Mouse (Mus musculus) midbrain, embryonic 13.5 days (tissue): ENCODE measurements around the gene Gm17387. TPM values are rescaled to one million over a fixed set of nuclear protein-coding genes. Genes with fewer than 3 reads are reported as not detected.
"Not testable (repeated sequence)": the region's sequence is repeated elsewhere in the genome, so short reads cannot be mapped to it uniquely, and the experiment has no call there.

ENCODE experiments used
- ATAC-seq: fragments of 200-750 bp; cut with Nextera tagmentation; 2 replicates; pipeline ENCODE4 v1.8.0; 2017; ENCODE audit warnings: mild to moderate bottlenecking, moderate TSS enrichment, moderate library complexity
- H3K27ac ChIP-seq: fragments of 300-500 bp; sonication (generic); 2 replicates; pipeline ENCODE4 v1.5.1; 2015; ENCODE audit warnings: inconsistent platforms, mild to moderate bottlenecking, moderate library complexity
- H3K27me3 ChIP-seq: fragments of 300-500 bp; sonication (generic); 2 replicates; pipeline ENCODE4 v1.6.1; 2015; ENCODE audit warnings: mild to moderate bottlenecking, inconsistent platforms
- H3K36me3 ChIP-seq: fragments of 300-500 bp; sonication (generic); 2 replicates; pipeline ENCODE4 v1.6.1; 2015; ENCODE audit warnings: mild to moderate bottlenecking, inconsistent platforms
- H3K4me1 ChIP-seq: fragments of 300-500 bp; sonication (generic); replicated peaks from 2 replicates; pipeline ENCODE4 v1.6.1; 2015; ENCODE audit warnings: inconsistent platforms
- H3K4me2 ChIP-seq: fragments of 300-500 bp; sonication (generic); replicated peaks from 2 replicates; pipeline ENCODE4 v1.6.1; 2015; ENCODE audit warnings: moderate library complexity, mild to moderate bottlenecking, inconsistent platforms
- H3K4me3 ChIP-seq: fragments of 300-500 bp; sonication (generic); replicated peaks from 2 replicates; pipeline ENCODE4 v1.5.1; 2015; ENCODE audit warnings: mild to moderate bottlenecking, inconsistent platforms
- H3K9ac ChIP-seq: fragments of 300-500 bp; sonication (generic); replicated peaks from 2 replicates; pipeline ENCODE4 v1.6.1; 2015; ENCODE audit warnings: mild to moderate bottlenecking, inconsistent platforms
- H3K9me3 ChIP-seq: fragments of 300-500 bp; sonication (generic); 2 replicates; pipeline ENCODE4 v1.6.1; 2016; ENCODE audit warnings: mild to moderate bottlenecking, inconsistent platforms
- WGBS: fragments of 180-500 bp; shearing (Covaris S2); methylation state at CpG from one replicate; pipeline ENCODE4 v1.1.7; 2015; 5-methylcytosine and 5-hydroxymethylcytosine counted together
- polyA plus RNA-seq: library from polyadenylated mRNA; unstranded; fragments of >200 nt; fragmentation: Nextera tagmentation; extraction: Ambion mirVana; gene quantifications from 2 replicates; pipeline ENCODE4 v1.2.1, GENCODE M21; 2015

Gene Gm17387
- polyA plus RNA-seq, 1 experiment from 2014 or later: not detected

DNA sequence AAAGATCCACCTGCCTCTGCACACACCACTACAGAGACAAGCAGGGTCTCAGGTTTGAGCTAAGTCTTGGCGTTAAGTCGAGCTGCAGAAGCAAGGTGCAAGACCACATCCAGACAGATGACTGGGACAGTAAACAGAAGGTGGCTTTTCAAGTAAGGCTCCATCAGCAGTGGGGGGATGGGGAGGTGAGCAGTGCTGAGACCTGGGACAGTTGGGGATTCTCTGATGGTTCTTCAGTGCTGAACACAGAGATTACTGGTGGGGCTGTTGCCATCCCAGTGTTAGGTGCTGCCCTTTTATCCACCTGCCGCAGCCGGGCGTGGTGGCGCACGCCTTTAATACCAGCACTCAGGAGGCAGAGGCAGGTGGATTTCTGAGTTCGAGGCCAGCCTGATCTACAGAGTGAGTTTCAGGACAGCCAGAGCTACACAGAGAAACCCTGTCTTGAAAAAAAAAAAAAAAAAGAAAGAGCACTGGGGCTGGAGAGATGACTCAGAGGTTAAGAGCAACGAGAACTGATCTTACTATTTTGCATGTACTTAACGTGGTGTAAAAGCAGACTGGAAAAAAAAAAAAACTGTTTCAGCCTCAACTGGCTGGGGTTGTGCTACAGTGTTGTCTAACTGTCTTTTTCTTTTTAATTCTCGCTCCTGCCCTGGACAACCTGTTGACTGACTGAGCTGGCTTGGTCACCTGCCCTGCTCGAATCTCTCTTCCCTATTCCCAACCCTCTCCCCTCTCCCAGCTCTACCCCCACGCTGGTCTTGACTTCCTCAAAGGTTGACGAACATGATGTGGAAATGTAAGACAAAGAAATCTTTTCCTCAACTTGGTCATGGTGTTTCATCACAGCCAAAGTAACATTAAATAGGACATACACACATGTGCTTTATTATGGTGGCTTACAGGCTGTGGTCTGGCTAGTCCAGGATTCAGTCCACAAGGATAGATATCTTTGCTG is 7.2 kb upstream of the Gm17387 start:
- ATAC-seq: no peak
- WGBS: 90% methylated on average over 14 of the region's 14 CpGs
- H3K4me3 ChIP-seq: no peak overlapping the region
- H3K4me2 ChIP-seq: no peak overlapping the region
- H3K36me3 ChIP-seq: no peaks in the 10 kb centered on the region
- no peaks in the 10 kb centered on the region for H3K27me3 ChIP-seq
- H3K9me3 ChIP-seq: no peaks in the 10 kb centered on the region
- no peak overlapping the region for H3K27ac ChIP-seq
- H3K4me1 ChIP-seq: peaks cover 19% of the 10 kb centered on the region
- H3K9ac ChIP-seq: no peak overlapping the region

DNA sequence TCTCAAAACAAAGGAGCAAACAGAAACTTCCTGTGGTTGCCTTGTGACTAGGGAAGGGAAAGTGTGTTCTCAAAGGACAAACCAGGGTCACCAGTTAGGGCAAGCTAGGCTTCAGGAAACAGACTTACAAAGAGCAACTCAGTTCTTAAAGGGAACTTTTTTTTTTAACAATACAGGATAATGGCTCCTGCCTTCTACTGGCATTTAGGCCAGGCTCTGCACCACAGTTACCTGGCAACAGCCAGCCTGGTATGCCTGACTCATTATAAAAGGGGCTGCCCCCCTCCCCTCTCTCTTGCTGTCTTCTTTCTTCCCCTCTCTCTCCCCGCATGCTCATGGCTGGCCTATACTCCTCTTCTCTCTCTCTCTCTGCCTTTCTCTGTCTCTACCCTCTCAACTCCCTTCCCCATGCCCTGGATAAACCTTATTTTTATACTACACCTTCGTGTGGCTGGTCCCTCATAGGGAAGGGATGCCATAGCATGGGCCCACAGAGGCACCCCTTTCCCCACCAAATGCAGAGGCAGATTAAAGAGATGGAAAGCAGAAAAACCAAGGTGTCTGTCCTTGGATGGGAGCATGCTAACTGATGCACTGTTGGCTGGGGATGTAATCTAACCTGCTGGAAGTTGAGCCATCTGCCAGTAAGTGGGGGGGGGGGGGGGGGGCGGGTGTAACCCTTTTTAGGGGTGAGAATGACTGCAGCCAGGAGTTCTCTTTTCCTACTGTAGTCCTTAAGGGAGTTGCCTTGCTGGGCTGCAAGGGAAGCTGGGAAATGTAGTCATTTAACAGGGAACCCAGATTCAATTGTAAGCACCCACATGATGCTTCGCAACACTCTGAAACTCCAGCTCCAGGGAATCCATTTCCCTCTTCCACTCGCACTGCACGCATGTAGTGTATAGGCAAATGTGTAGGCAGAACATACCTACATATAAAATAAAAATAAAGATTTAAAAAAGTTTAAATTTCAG is 3.8 kb upstream of the Gm17387 start:
- Histone ChIP-seq H3K27ac (peak overlapping the region; percentile 79), H3K4me1 (peaks cover 19% of the 10 kb centered on the region), H3K4me2 (no peak overlapping the region), H3K27me3 (no peaks in the 10 kb centered on the region), H3K36me3 (no peaks in the 10 kb centered on the region), H3K4me3 (no peak overlapping the region), H3K9ac (no peak overlapping the region), H3K9me3 (no peaks in the 10 kb centered on the region)
- 14% methylated on average over 6 of the region's 6 CpGs for WGBS
- ATAC-seq: peak; percentile 85

DNA sequence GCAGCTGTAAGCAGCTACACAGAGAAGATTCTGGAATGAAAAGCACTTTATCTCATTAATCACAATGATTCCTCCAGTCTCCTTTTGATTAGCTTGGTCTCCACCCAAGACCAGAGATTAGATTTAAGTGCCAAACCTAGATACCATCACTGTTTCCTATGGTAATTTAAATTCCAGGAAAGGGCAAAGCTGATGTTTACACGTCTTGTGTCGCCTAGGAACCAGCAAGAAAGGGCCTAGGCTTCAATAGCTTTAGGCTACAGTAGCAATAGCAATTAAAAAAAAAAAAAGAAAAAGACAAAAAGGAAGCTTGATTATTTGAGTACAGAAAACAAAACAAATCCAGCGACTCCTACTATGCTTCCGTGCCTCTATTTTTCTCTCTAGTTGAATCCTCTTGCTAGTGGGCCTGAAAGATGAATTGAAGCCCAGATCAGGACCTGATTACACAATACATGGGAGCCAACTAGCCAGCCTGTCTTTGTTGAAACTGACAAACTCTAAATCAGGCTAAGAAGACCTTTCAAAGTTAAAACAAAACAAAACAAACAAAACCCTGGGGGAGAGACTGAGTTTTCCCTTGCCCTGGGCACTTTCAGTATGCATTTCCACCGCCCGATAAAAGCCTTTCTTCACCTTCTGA is 2.7 kb upstream of the Gm17387 start:
- no peaks in the 10 kb centered on the region for H3K36me3 ChIP-seq
- no peak; the same call in 1 of the 2 replicates for ATAC-seq
- H3K4me2 ChIP-seq: no peak overlapping the region
- peak overlapping the region; percentile 56 for H3K27ac ChIP-seq
- H3K9me3 ChIP-seq: no peaks in the 10 kb centered on the region
- WGBS: 17% methylated on average over 6 of the region's 6 CpGs
- H3K4me1 ChIP-seq: peaks cover 22% of the 10 kb centered on the region
- H3K9ac ChIP-seq: no peak overlapping the region
- H3K4me3 ChIP-seq: no peak overlapping the region
- H3K27me3 ChIP-seq: no peaks in the 10 kb centered on the region

DNA sequence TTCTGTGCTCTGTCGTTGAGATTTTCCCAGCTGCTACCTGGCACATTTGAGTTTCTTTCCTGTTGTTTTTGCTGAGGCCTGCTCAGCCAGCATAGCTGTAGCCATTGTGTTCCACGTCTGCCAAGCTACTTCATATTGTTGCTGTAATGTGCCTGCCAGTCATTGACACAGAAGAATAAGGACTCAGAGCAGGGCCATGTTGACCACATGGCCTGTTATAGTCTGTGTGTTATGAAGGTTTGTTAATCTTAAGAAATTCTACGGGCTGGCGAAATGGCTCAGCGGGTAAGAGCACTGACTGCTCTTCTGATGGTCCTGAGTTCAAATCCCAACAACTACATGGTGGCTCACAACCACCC is 2.2 kb upstream of the Gm17387 start:
- Histone ChIP-seq H3K27ac (peak overlapping the region; percentile 37), H3K27me3 (no peaks in the 10 kb centered on the region), H3K4me2 (no peak overlapping the region), H3K9ac (no peak overlapping the region), H3K4me3 (no peak overlapping the region), H3K9me3 (no peaks in the 10 kb centered on the region), H3K36me3 (no peaks in the 10 kb centered on the region), H3K4me1 (peaks cover 22% of the 10 kb centered on the region)
- 49% methylated on average over 5 of the region's 5 CpGs for WGBS
- ATAC-seq: peak; percentile 57; the same call in 1 of the 2 replicates

DNA sequence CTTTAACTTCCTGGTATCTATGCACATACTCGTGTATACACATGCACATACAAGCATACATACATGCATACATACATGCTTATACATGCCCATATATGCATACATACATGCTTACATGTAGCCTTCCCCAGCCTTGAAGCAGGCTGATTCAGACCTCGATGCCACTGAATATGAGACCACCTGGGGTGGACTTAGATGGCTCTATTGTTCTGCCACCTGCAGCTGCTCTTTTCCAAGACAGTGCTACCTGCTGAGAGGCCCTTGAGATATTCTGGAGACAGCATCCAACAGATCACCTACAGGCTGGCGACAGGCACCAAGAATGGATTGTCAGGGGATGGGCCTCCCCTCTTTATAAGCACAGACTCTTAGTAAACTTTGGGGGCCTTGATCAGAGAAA is 1.5 kb downstream of the Gm17387 start:
- H3K27ac ChIP-seq: no peak overlapping the region
- H3K9me3 ChIP-seq: no peaks in the 10 kb centered on the region
- ATAC-seq: no peak
- H3K4me3 ChIP-seq: no peak overlapping the region
- H3K4me1 ChIP-seq: peaks cover 16% of the 10 kb centered on the region
- WGBS: 43% methylated on average over 3 of the region's 3 CpGs
- no peaks in the 10 kb centered on the region for H3K27me3 ChIP-seq
- no peak overlapping the region for H3K4me2 ChIP-seq
- H3K9ac ChIP-seq: no peak overlapping the region
- H3K36me3 ChIP-seq: no peaks in the 10 kb centered on the region

DNA sequence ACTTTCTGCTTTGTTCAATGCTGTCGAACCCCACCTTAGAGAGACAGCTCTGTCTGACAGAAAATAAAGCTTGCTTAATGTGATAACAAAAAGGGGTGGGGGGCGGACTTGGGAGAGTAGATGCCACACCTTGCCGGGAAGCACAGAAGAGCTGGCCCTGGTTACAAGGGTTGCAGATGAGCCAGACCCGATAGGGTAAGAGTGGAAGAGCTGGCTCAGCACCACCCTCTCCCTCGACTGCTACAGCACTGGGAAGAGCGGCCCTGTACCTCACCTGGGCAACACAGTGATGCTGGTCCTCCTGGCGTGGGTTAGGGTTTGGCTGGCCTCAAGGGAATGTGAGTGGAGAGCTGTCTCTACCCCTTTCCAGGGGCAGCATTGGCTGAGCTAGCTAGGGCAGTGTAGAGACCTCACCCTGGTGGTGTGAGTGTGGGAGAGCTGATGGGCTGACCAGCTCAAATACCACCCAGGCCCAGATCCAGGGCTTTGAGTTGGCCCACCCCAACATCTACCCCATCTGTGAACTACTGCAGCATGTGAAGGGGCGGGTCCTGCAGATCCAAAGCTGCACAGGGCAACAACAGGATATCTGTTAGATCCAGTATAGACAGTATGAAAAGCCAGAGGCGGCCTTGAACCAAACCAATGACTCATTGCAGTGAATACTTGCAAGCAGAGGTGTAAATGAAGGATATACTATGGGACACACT is 3.7 kb downstream of the Gm17387 start:
- Histone ChIP-seq H3K27ac (no peak overlapping the region), H3K36me3 (no peaks in the 10 kb centered on the region), H3K9me3 (no peaks in the 10 kb centered on the region), H3K4me2 (no peak overlapping the region), H3K9ac (no peak overlapping the region), H3K4me1 (0 out of 2 replicates have a peak, but pooled peaks cover 3% of the 10 kb centered on the region), H3K4me3 (no peak overlapping the region), H3K27me3 (no peaks in the 10 kb centered on the region)
- 85% methylated on average over 9 of the region's 9 CpGs for WGBS
- no peak for ATAC-seq

DNA sequence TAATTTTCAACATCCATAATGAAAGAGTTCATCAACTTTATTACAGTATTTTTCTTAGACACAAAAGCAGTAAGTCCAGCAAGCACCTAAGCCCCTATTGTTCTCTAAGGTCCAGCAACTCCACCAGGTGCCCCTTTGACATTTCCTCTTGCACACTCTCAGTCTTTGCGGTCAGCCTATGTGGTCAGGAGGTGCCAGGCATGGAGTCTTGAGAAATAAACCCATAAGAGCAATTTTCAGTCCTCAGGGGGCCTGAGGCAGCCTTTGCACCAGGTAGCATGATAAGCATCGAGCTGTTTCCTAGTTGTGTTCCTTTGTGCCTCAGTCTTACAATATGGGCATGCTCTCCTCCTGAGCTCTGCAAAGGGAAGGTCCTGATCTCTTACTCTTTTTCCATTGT is 7.7 kb downstream of the Gm17387 start:
- H3K4me1 ChIP-seq, H3K9ac ChIP-seq, H3K9me3 ChIP-seq, H3K36me3 ChIP-seq, H3K27me3 ChIP-seq, H3K4me2 ChIP-seq, H3K27ac ChIP-seq, ATAC-seq, H3K4me3 ChIP-seq: not testable (repeated sequence)
- WGBS: 83% methylated on average over 1 of the region's 2 CpGs

DNA sequence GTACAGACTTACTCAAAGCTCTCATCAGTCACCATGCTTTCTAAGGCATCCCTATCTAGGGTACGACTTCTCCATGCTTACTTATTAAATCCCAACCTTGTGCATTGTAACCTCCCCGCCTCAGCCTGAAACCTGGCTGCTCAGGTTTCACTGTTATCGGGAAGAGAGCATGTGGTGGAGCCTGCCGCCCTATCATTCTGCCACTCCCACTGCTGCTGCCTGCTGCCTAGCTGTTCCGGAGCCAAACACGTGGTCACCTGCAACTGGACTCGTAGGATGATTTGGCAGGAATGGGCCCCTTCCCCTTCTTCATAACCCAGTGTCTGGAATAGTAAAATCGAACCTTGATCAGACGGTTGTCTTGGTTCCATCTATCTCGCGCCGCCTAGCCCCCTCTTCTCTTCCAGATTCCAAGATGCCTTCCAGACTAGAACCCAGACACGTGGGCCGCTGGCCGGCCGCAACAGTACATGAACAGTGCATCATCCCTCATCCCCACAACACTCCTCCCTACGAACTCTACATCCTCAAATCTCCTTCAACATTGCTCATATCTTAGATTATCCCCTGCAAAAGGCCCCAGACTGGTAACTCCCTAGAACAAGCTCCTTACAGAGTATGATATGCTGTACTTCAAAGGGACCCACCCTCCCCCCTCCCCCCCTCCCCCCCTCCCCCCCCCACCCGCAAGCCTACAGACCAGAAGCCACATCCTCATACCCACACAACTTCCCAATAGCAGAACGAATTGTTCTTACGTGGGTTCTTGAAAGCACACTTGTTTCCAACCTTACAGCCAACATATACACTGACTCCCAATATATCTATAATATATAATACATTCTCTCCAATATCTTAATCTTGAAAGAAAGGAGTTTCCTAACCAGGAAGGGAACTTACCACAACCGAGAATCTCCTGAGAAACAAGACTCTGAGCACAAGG is 9.4 kb downstream of the Gm17387 start:
- no peaks in the 10 kb centered on the region for H3K9me3 ChIP-seq
- H3K4me1 ChIP-seq: no peaks in the 10 kb centered on the region
- H3K27me3 ChIP-seq: no peaks in the 10 kb centered on the region
- ATAC-seq: no peak
- H3K36me3 ChIP-seq: no peaks in the 10 kb centered on the region
- H3K27ac ChIP-seq: no peak overlapping the region
- no peak overlapping the region for H3K9ac ChIP-seq
- WGBS: 84% methylated on average over 20 of the region's 21 CpGs
- no peak overlapping the region for H3K4me3 ChIP-seq
- H3K4me2 ChIP-seq: no peak overlapping the region

DNA sequence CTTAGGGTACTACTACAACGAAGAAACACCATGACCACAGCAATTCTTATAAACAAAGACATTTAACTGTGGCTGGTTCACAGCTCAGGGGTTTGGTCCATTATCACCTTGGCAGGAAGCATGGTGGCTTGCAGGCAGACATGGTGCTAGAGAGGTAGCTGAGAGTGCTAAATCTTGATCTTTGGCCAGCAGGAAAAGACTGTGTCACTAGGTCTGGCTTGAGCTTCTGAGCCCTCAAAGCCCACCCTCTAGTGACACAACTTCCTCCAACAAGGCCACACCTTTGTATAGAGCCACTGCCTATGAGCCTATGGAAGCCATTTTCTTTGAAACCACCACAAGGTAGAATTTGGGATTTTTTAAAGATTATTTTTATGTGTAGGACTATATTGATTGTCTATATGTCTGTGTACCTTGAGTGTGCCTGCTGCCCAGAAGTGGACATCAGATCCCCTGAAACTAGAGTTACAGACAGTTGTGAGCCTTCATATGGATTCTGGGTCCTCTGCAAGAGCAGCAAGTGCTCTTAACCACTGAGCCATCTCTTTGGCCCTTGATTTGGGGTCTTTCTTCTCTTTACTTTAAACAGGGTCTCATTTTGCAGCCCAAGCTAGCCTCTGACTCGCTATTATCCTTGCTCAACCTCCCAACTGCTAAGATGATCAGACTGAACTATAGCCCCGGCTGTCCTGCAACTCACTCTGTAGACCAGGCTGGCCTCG is 10.6 kb downstream of the Gm17387 start:
- H3K9ac ChIP-seq: no peak overlapping the region
- H3K36me3 ChIP-seq: no peaks in the 10 kb centered on the region
- no peak overlapping the region for H3K4me2 ChIP-seq
- 92% methylated on average over 4 of the region's 4 CpGs for WGBS
- ATAC-seq: no peak
- no peaks in the 10 kb centered on the region for H3K9me3 ChIP-seq
- H3K4me3 ChIP-seq: no peak overlapping the region
- no peaks in the 10 kb centered on the region for H3K27me3 ChIP-seq
- no peak overlapping the region for H3K27ac ChIP-seq
- H3K4me1 ChIP-seq: no peaks in the 10 kb centered on the region
